Mouse (Mus musculus): ENCODE results near the gene Fitm1.

GRCm38 (mm10) chr14:55561860-55562259 is 13.6 kb upstream of the Fitm1 start:
- no peak for TF ChIP-seq POLR2A (IDR thresholded peaks at IDR 0.05; ENCODE audit: borderline replicate concordance, control insufficient read depth, low read depth, low read length)
- no peak for TF ChIP-seq CTCF (IDR thresholded peaks at IDR 0.05; ENCODE audit: control insufficient read depth, insufficient read depth, low read length)

All from bone marrow, adult 2 months (tissue).